In genomic region chr5:140675640-140676039, GRCm38 (mm10) we compare ENCODE assay signal across 25 mouse cellular contexts. TPM values are rescaled to one million over a fixed set of nuclear protein-coding genes. Genes with fewer than 3 reads are reported as not detected.
DNase-seq lines count a peak whose midpoint lies in the region; ATAC-seq and TF ChIP-seq lines count a peak whose summit lies in the region.
"Had no signal": no experiment of that assay in that cellular context is flagged by ENCODE, and none has a peak within 500 bp of the region (broad histone marks: within the 10 kb centered on the region; RNA-seq: fewer than 3 reads in every experiment).

No protein-coding gene starts in this region.

- H3K27ac ChIP-seq in hindbrain, postnatal 0 days = no peak overlapping the region
- H3K27ac ChIP-seq in hindbrain, embryonic 12.5 days = no peak overlapping the region
- peak overlapping the region; percentile 12; the same call in 1 of the 2 replicates for H3K27ac ChIP-seq in midbrain, postnatal 0 days (ENCODE audit: low read depth, low read length)
- H3K27ac ChIP-seq in midbrain, embryonic 11.5 days (ENCODE audit: low read depth, low read length) = no peak overlapping the region
- H3K27ac ChIP-seq in limb, embryonic 12.5 days = peak overlapping the region; percentile 59
- H3K27ac ChIP-seq in neural tube, embryonic 15.5 days (replicated peaks) = 0 out of 2 replicates have a peak overlapping the region, but pooled peaks have one; percentile 37
- H3K27ac ChIP-seq: embryonic facial prominence, embryonic 12.5 days; hindbrain, embryonic 15.5 days; macrophage had no signal

- peaks cover 26% of the 10 kb centered on the region; the same call in 1 of the 2 replicates for H3K36me3 ChIP-seq in hindbrain, postnatal 0 days (ENCODE audit: insufficient read depth, low read length)
- H3K36me3 ChIP-seq in hindbrain, embryonic 12.5 days = peaks cover 66% of the 10 kb centered on the region
- peaks cover 51% of the 10 kb centered on the region for H3K36me3 ChIP-seq in midbrain, postnatal 0 days (ENCODE audit: insufficient read depth, low read length)
- H3K36me3 ChIP-seq in midbrain, embryonic 11.5 days (ENCODE audit: control insufficient read depth, insufficient read depth, low read length) = no peaks in the 10 kb centered on the region
- peaks cover 75% of the 10 kb centered on the region for H3K36me3 ChIP-seq in limb, embryonic 12.5 days
- H3K36me3 ChIP-seq in neural tube, embryonic 15.5 days = peaks cover 62% of the 10 kb centered on the region

- no peaks in the 10 kb centered on the region for H3K4me1 ChIP-seq in hindbrain, postnatal 0 days (ENCODE audit: insufficient read depth, low read length)
- H3K4me1 ChIP-seq in hindbrain, embryonic 12.5 days = no peaks in the 10 kb centered on the region
- no peaks in the 10 kb centered on the region for H3K4me1 ChIP-seq in midbrain, postnatal 0 days (ENCODE audit: insufficient read depth, low read length)
- no peaks in the 10 kb centered on the region for H3K4me1 ChIP-seq in midbrain, embryonic 11.5 days (ENCODE audit: control insufficient read depth, insufficient read depth, low read length)
- H3K4me1 ChIP-seq in limb, embryonic 12.5 days (replicated peaks) = 0 out of 2 replicates have a peak, but pooled peaks cover 5% of the 10 kb centered on the region
- H3K4me1 ChIP-seq in neural tube, embryonic 15.5 days = peaks cover 14% of the 10 kb centered on the region
- H3K4me1 ChIP-seq: embryonic facial prominence, embryonic 12.5 days had no signal

- no peak overlapping the region for H3K9ac ChIP-seq in hindbrain, postnatal 0 days (replicated peaks; ENCODE audit: low read length)
- no peak overlapping the region for H3K9ac ChIP-seq in hindbrain, embryonic 12.5 days
- H3K9ac ChIP-seq in midbrain, postnatal 0 days (replicated peaks; ENCODE audit: low read length, poor library complexity, severe bottlenecking) = no peak overlapping the region
- H3K9ac ChIP-seq in midbrain, embryonic 11.5 days (ENCODE audit: low read length) = no peak overlapping the region
- no peak overlapping the region for H3K9ac ChIP-seq in limb, embryonic 12.5 days (replicated peaks)
- no peak overlapping the region for H3K9ac ChIP-seq in neural tube, embryonic 15.5 days (replicated peaks)
- H3K9ac ChIP-seq: embryonic facial prominence, embryonic 12.5 days; forebrain, postnatal 0 days; hindbrain, embryonic 15.5 days; liver, postnatal 0 days had no signal

- no peaks in the 10 kb centered on the region for H3K27me3 ChIP-seq in hindbrain, postnatal 0 days (ENCODE audit: insufficient read depth, low read length)
- no peaks in the 10 kb centered on the region for H3K27me3 ChIP-seq in hindbrain, embryonic 12.5 days
- H3K27me3 ChIP-seq in midbrain, postnatal 0 days (ENCODE audit: insufficient read depth, low read length) = no peaks in the 10 kb centered on the region
- H3K27me3 ChIP-seq in midbrain, embryonic 11.5 days (ENCODE audit: control insufficient read depth, insufficient read depth, low read length) = no peaks in the 10 kb centered on the region
- no peaks in the 10 kb centered on the region for H3K27me3 ChIP-seq in limb, embryonic 12.5 days
- H3K27me3 ChIP-seq in neural tube, embryonic 15.5 days (replicated peaks) = no peaks in the 10 kb centered on the region
- H3K27me3 ChIP-seq: embryonic facial prominence, embryonic 12.5 days; hindbrain, embryonic 15.5 days had no signal

- H3K4me2 ChIP-seq in hindbrain, postnatal 0 days (ENCODE audit: low read depth, low read length) = no peak overlapping the region
- H3K4me2 ChIP-seq in hindbrain, embryonic 12.5 days (replicated peaks) = no peak overlapping the region
- no peak overlapping the region for H3K4me2 ChIP-seq in midbrain, postnatal 0 days (ENCODE audit: low read depth, low read length, poor library complexity, severe bottlenecking)
- H3K4me2 ChIP-seq in midbrain, embryonic 11.5 days = no peak overlapping the region
- H3K4me2 ChIP-seq in limb, embryonic 12.5 days = no peak overlapping the region
- no peak overlapping the region for H3K4me2 ChIP-seq in neural tube, embryonic 15.5 days
- H3K4me2 ChIP-seq: embryonic facial prominence, embryonic 12.5 days; heart, embryonic 11.5 days; hindbrain, embryonic 15.5 days; liver, embryonic 11.5 days had no signal

- 0 out of 2 replicates have a peak, but pooled peaks have one; percentile 3 for TF ChIP-seq CTCF in hindbrain, postnatal 0 days (IDR thresholded peaks at IDR 0.05; ENCODE audit: low read depth)
- TF ChIP-seq CTCF in midbrain, postnatal 0 days (IDR thresholded peaks at IDR 0.05) = no peak

- no peak overlapping the region for H3K4me3 ChIP-seq in hindbrain, postnatal 0 days (ENCODE audit: low read length)
- no peak overlapping the region for H3K4me3 ChIP-seq in hindbrain, embryonic 12.5 days
- H3K4me3 ChIP-seq in midbrain, postnatal 0 days (ENCODE audit: low read depth, low read length) = no peak overlapping the region
- no peak overlapping the region for H3K4me3 ChIP-seq in midbrain, embryonic 11.5 days (ENCODE audit: low read depth, low read length)
- H3K4me3 ChIP-seq in limb, embryonic 12.5 days (replicated peaks) = no peak overlapping the region
- no peak overlapping the region for H3K4me3 ChIP-seq in neural tube, embryonic 15.5 days (replicated peaks)
- H3K4me3 ChIP-seq: embryonic facial prominence, embryonic 12.5 days; hindbrain, embryonic 15.5 days had no signal

- no peaks in the 10 kb centered on the region for H3K9me3 ChIP-seq in hindbrain, postnatal 0 days (ENCODE audit: low read length)
- no peaks in the 10 kb centered on the region for H3K9me3 ChIP-seq in hindbrain, embryonic 12.5 days (replicated peaks)
- H3K9me3 ChIP-seq in midbrain, postnatal 0 days (ENCODE audit: low read length) = no peaks in the 10 kb centered on the region
- H3K9me3 ChIP-seq in midbrain, embryonic 11.5 days (ENCODE audit: control insufficient read depth, low read length) = no peaks in the 10 kb centered on the region
- H3K9me3 ChIP-seq in limb, embryonic 12.5 days = no peaks in the 10 kb centered on the region
- H3K9me3 ChIP-seq in neural tube, embryonic 15.5 days (replicated peaks) = no peaks in the 10 kb centered on the region
- H3K9me3 ChIP-seq: embryonic facial prominence, embryonic 12.5 days; hindbrain, embryonic 15.5 days had no signal

- WGBS in hindbrain, postnatal 0 days = 82% methylated on average over 11 of the region's 11 CpGs
- 84% methylated on average over 11 of the region's 11 CpGs for whole genome bisulfite sequencing in hindbrain, embryonic 12.5 days
- 72% methylated on average over 11 of the region's 11 CpGs for WGBS in midbrain, postnatal 0 days
- WGBS in midbrain, embryonic 11.5 days = 88% methylated on average over 11 of the region's 11 CpGs
- 76% methylated on average over 11 of the region's 11 CpGs for WGBS in limb, embryonic 12.5 days
- whole genome bisulfite sequencing in neural tube, embryonic 15.5 days = 71% methylated on average over 11 of the region's 11 CpGs

- no peak for ATAC-seq in hindbrain, postnatal 0 days
- ATAC-seq in hindbrain, embryonic 12.5 days (ENCODE audit: low FRiP score) = no peak
- ATAC-seq in midbrain, postnatal 0 days (ENCODE audit: low FRiP score) = no peak
- no peak for ATAC-seq in midbrain, embryonic 11.5 days (ENCODE audit: low FRiP score)
- no peak for ATAC-seq in limb, embryonic 12.5 days (ENCODE audit: insufficient number of reproducible peaks, insufficient read depth, low FRiP score, low TSS enrichment, low read depth)
- ATAC-seq in neural tube, embryonic 15.5 days (ENCODE audit: low FRiP score) = no peak
- ATAC-seq: forebrain, postnatal 0 days; intestine, embryonic 16.5 days; liver, postnatal 0 days; lung, postnatal 0 days had no signal

- DNase-seq in hindbrain, postnatal 0 days (ENCODE audit: low spot score) = no peak
- no peak for DNase-seq in midbrain, postnatal 0 days (ENCODE audit: low spot score)
- no peak for DNase-seq in midbrain, embryonic 11.5 days (ENCODE audit: low spot score, missing footprints)
- DNase-seq in cerebellum, postnatal 4 days (ENCODE audit: low spot score in 2 of 2) = no peak
- DNase-seq: adrenal gland, adult 8-10 months; cerebellum, adult 18-20 months; cerebellum, postnatal 14 days; forebrain, postnatal 0 days; gastrocnemius, postnatal 14 days; heart, adult 11 months; kidney, adult 9 months; kidney, postnatal 14 days; liver, postnatal 0 days; right cerebral cortex, postnatal 25 days; thymus, postnatal 25 days had no signal

RNA-seq across cellular contexts. Expression of gene Iqce, which starts 26.5 kb away (rescaled TPM):
- total RNA-seq in hindbrain, postnatal 0 days (2014; rRNA removed) = 19.1 and 43.1 TPM in 2 replicates
- 22.1 and 24.8 TPM in 2 replicates for polyA plus RNA-seq in hindbrain, postnatal 0 days (2015; fragmentation: Nextera tagmentation; extraction: Ambion mirVana)
- 31.3 and 31.7 TPM in 2 replicates for polyA plus RNA-seq in hindbrain, embryonic 12.5 days (2016; fragmentation: Nextera tagmentation; extraction: Ambion mirVana)
- total RNA-seq in midbrain, postnatal 0 days (2014; rRNA removed) = 36.4 and 38.6 TPM in 2 replicates
- polyA plus RNA-seq in midbrain, postnatal 0 days (2015; fragmentation: Nextera tagmentation; extraction: Ambion mirVana) = 30.4 and 37.2 TPM in 2 replicates
- 13.9 and 15.6 TPM in 2 replicates for polyA plus RNA-seq in midbrain, embryonic 11.5 days (2014; fragmentation: Nextera tagmentation; extraction: Ambion mirVana)
- 26.0 and 28.8 TPM in 2 replicates for polyA plus RNA-seq in limb, embryonic 12.5 days (2016; fragmentation: Nextera tagmentation; extraction: Ambion mirVana)
- 25.5 and 26.2 TPM in 2 replicates for polyA plus RNA-seq in neural tube, embryonic 15.5 days (2015; fragmentation: Nextera tagmentation; extraction: Ambion mirVana)

RNA-seq across cellular contexts. Expression of gene Ttyh3, which starts 26.8 kb away (rescaled TPM):
- 253 and 260 TPM in 2 replicates for total RNA-seq in hindbrain, postnatal 0 days (2014; rRNA removed)
- polyA plus RNA-seq in hindbrain, postnatal 0 days (2015; fragmentation: Nextera tagmentation; extraction: Ambion mirVana) = 53.5 and 60.3 TPM in 2 replicates
- 83.7 and 98.3 TPM in 2 replicates for polyA plus RNA-seq in hindbrain, embryonic 12.5 days (2016; fragmentation: Nextera tagmentation; extraction: Ambion mirVana)
- total RNA-seq in midbrain, postnatal 0 days (2014; rRNA removed) = 196 and 204 TPM in 2 replicates
- polyA plus RNA-seq in midbrain, postnatal 0 days (2015; fragmentation: Nextera tagmentation; extraction: Ambion mirVana) = 52.0 and 56.6 TPM in 2 replicates
- 42.9 and 46.4 TPM in 2 replicates for polyA plus RNA-seq in midbrain, embryonic 11.5 days (2014; fragmentation: Nextera tagmentation; extraction: Ambion mirVana)
- polyA plus RNA-seq in limb, embryonic 12.5 days (2016; fragmentation: Nextera tagmentation; extraction: Ambion mirVana) = 48.8 and 58.0 TPM in 2 replicates
- 58.8 and 63.9 TPM in 2 replicates for polyA plus RNA-seq in neural tube, embryonic 15.5 days (2015; fragmentation: Nextera tagmentation; extraction: Ambion mirVana)

RNA-seq across cellular contexts. Expression of gene Brat1, which starts 29.2 kb away (rescaled TPM):
- total RNA-seq in hindbrain, postnatal 0 days (2014; rRNA removed) = 44.6 and 46.7 TPM in 2 replicates
- 17.9 and 18.1 TPM in 2 replicates for polyA plus RNA-seq in hindbrain, postnatal 0 days (2015; fragmentation: Nextera tagmentation; extraction: Ambion mirVana)
- 22.8 and 25.7 TPM in 2 replicates for polyA plus RNA-seq in hindbrain, embryonic 12.5 days (2016; fragmentation: Nextera tagmentation; extraction: Ambion mirVana)
- 37.1 and 40.3 TPM in 2 replicates for total RNA-seq in midbrain, postnatal 0 days (2014; rRNA removed)
- polyA plus RNA-seq in midbrain, postnatal 0 days (2015; fragmentation: Nextera tagmentation; extraction: Ambion mirVana) = 16.4 and 17.9 TPM in 2 replicates
- 8.3 and 11.4 TPM in 2 replicates for polyA plus RNA-seq in midbrain, embryonic 11.5 days (2014; fragmentation: Nextera tagmentation; extraction: Ambion mirVana)
- polyA plus RNA-seq in limb, embryonic 12.5 days (2016; fragmentation: Nextera tagmentation; extraction: Ambion mirVana) = 22.4 and 23.5 TPM in 2 replicates
- polyA plus RNA-seq in neural tube, embryonic 15.5 days (2015; fragmentation: Nextera tagmentation; extraction: Ambion mirVana) = 25.9 and 26.9 TPM in 2 replicates

RNA-seq across cellular contexts. Expression of gene Amz1, which starts 48.3 kb away (rescaled TPM):
- total RNA-seq in hindbrain, postnatal 0 days (2014; rRNA removed) = 11.8 and 12.6 TPM in 2 replicates
- 9.4 and 9.7 TPM in 2 replicates for polyA plus RNA-seq in hindbrain, postnatal 0 days (2015; fragmentation: Nextera tagmentation; extraction: Ambion mirVana)
- polyA plus RNA-seq in hindbrain, embryonic 12.5 days (2016; fragmentation: Nextera tagmentation; extraction: Ambion mirVana) = 1.8 and 2.1 TPM in 2 replicates
- total RNA-seq in midbrain, postnatal 0 days (2014; rRNA removed) = 14.4 and 14.9 TPM in 2 replicates
- 15.6 and 15.9 TPM in 2 replicates for polyA plus RNA-seq in midbrain, postnatal 0 days (2015; fragmentation: Nextera tagmentation; extraction: Ambion mirVana)
- 0.67 and 0.97 TPM in 2 replicates for polyA plus RNA-seq in midbrain, embryonic 11.5 days (2014; fragmentation: Nextera tagmentation; extraction: Ambion mirVana)
- 0.89 and 0.93 TPM in 2 replicates for polyA plus RNA-seq in limb, embryonic 12.5 days (2016; fragmentation: Nextera tagmentation; extraction: Ambion mirVana)
- polyA plus RNA-seq in neural tube, embryonic 15.5 days (2015; fragmentation: Nextera tagmentation; extraction: Ambion mirVana) = 3.5 and 3.8 TPM in 2 replicates

Comparison
In these comparisons a context has a peak if more than half of its experiments do, and no peak if none do; other contexts are left out.
1. H3K27ac ChIP-seq: peak in midbrain, postnatal 0 days (single experiment), limb, embryonic 12.5 days (single experiment) and neural tube, embryonic 15.5 days (single experiment); none in hindbrain, postnatal 0 days (single experiment), hindbrain, embryonic 12.5 days (single experiment) and midbrain, embryonic 11.5 days (single experiment).